Mouse (Mus musculus) heart, postnatal 14 days (tissue): ENCODE results near the gene Poc1b. TPM values are rescaled to one million over a fixed set of nuclear protein-coding genes. Genes with fewer than 3 reads are reported as not detected.
A peak's percentile ranks its signal among the peaks of the same experiment; 100 is the strongest.

ENCODE experiments used
- DNase-seq, 2 experiments: peaks; one replicate each; pipeline ENCODE4 v3.0.0; 2021 to 2022
- intact Hi-C: fragments of 180-260 bp; cut with DNase I; formaldehyde crosslinking; loops from one replicate; pipeline ENCODE4 v1.15.1; 2025
- total RNA-seq, 2 experiments: library from RNA; stranded (reverse); gene quantifications; 2 replicates each; pipeline ENCODE4 v1.2.3; 2021

Poc1b gene
- total RNA-seq, 2 experiments from 2014 or later, result 7.6 to 8.8 TPM

GRCm38 (mm10) chr10:99108431-99108982 is 1.7 kb downstream of the Poc1b start:
- intact Hi-C loops, result loop anchor here (5.0 kb wide), 2 partner anchors 44 to 469 kb away; no protein-coding TSS in a partner anchor
- no peak for DNase-seq

GRCm38 (mm10) chr10:99113533-99113932 is 6.7 kb downstream of the Poc1b start:
- intact Hi-C loops, result no loop called here
- no peak for DNase-seq

- DNase-seq, result no peak
- intact Hi-C loops, result no loop called here
These were observed 7.5 kb downstream of the Poc1b start for GRCm38 (mm10) chr10:99114295-99114694.

- intact Hi-C loops, result no loop called here
- no peak for DNase-seq
These were observed 8.8 kb downstream of the Poc1b start for GRCm38 (mm10) chr10:99115471-99116236.

GRCm38 (mm10) chr10:99116237-99116632 is 9.4 kb downstream of the Poc1b start:
- DNase-seq, result no peak
- intact Hi-C loops, result no loop called here

GRCm38 (mm10) chr10:99116650-99117615 is 10.1 kb downstream of the Poc1b start:
- no peak for DNase-seq
- intact Hi-C loops, result no loop called here

- intact Hi-C loops, result no loop called here
- DNase-seq, result no peak
These were observed 11.0 kb downstream of the Poc1b start for GRCm38 (mm10) chr10:99117876-99118275.

- no peak for DNase-seq
- intact Hi-C loops, result no loop called here
These were observed 11.9 kb downstream of the Poc1b start for GRCm38 (mm10) chr10:99118697-99119096.

GRCm38 (mm10) chr10:99119471-99119870 is 12.6 kb downstream of the Poc1b start:
- no peak for DNase-seq
- intact Hi-C loops, result no loop called here

- intact Hi-C loops, result no loop called here
- DNase-seq, result no peak
These were observed 19.4 kb downstream of the Poc1b start, which contains the start of gene Phxr2 for GRCm38 (mm10) chr10:99126225-99126624. Gene Phxr2, minus strand, starts transcription at chr10:99126325.

- no peak for DNase-seq
- intact Hi-C loops, result no loop called here
These were observed 20.1 kb downstream of the Poc1b start for GRCm38 (mm10) chr10:99126954-99127353.

- no peak for DNase-seq
- intact Hi-C loops, result no loop called here
These were observed 20.9 kb downstream of the Poc1b start for GRCm38 (mm10) chr10:99127691-99128261.

- intact Hi-C loops, result no loop called here
- peak in 1 of 2 experiments; percentile 30 for DNase-seq
These were observed 23.8 kb downstream of the Poc1b start for GRCm38 (mm10) chr10:99130611-99131010.

- intact Hi-C loops, result no loop called here
- DNase-seq, result no peak
These were observed 24.5 kb downstream of the Poc1b start for GRCm38 (mm10) chr10:99131298-99131697.

GRCm38 (mm10) chr10:99132189-99132588 is 25.4 kb downstream of the Poc1b start:
- DNase-seq, result peak in 1 of 2 experiments; percentile 33
- intact Hi-C loops, result no loop called here

- no peak for DNase-seq
- intact Hi-C loops, result no loop called here
These were observed 25.9 kb downstream of the Poc1b start for GRCm38 (mm10) chr10:99132595-99133272.

- DNase-seq, result no peak
- intact Hi-C loops, result no loop called here
These were observed 26.6 kb downstream of the Poc1b start for GRCm38 (mm10) chr10:99133321-99133875.

GRCm38 (mm10) chr10:99136337-99136736 is 29.5 kb downstream of the Poc1b start:
- intact Hi-C loops, result no loop called here

GRCm38 (mm10) chr10:99145611-99146010 is 38.8 kb downstream of the Poc1b start:
- intact Hi-C loops, result no loop called here
- no peak for DNase-seq

More at GRCm38 (mm10) chr10:99136337-99136736, 29.5 kb downstream of the Poc1b start:
- no peak for DNase-seq

GRCm38 (mm10) chr10:99146596-99146995 is 39.8 kb downstream of the Poc1b start:
- DNase-seq, result no peak
- intact Hi-C loops, result no loop called here
